Mouse (Mus musculus) heart, embryonic 14.5 days (tissue): Measurements from ENCODE around the gene Tmem60. TPM values are rescaled to one million over a fixed set of nuclear protein-coding genes. Genes with fewer than 3 reads are reported as not detected.

Experiments used
- ATAC-seq: fragments of 200-750 bp; cut with Nextera tagmentation; 2 replicates; pipeline ENCODE4 v1.8.0; 2017; ENCODE audit warnings: low read depth, moderate TSS enrichment; ENCODE audit not compliant: insufficient number of reproducible peaks, insufficient read depth, low FRiP score
- H3K27ac ChIP-seq, 2 experiments: fragments of 200-500 bp in 1 of 2; fragments of 300-500 bp in 1 of 2; sonication (generic) in 1 of 2; replicated peaks in 1 of 2; 2 replicates each; pipeline ENCODE4 v1.5.1; 2012 to 2014; ENCODE audit warnings: low read depth in 2 of 2, low read length in 2 of 2, control low read depth in 1 of 2, mild to moderate bottlenecking in 1 of 2, mixed read lengths in 1 of 2; ENCODE audit not compliant: control insufficient read depth in 1 of 2, insufficient read depth in 1 of 2
- H3K27me3 ChIP-seq: fragments of 300-500 bp; sonication (generic); 2 replicates; pipeline ENCODE4 v1.6.1; 2014; ENCODE audit warnings: mild to moderate bottlenecking, low read length, control low read depth; ENCODE audit not compliant: control insufficient read depth, insufficient read depth
- H3K36me3 ChIP-seq: fragments of 300-500 bp; sonication (generic); 2 replicates; pipeline ENCODE4 v1.6.1; 2014; ENCODE audit warnings: mild to moderate bottlenecking, control low read depth, low read length, mixed read lengths; ENCODE audit not compliant: control insufficient read depth, insufficient read depth
- H3K4me1 ChIP-seq, 2 experiments: fragments of 200-500 bp in 1 of 2; fragments of 300-500 bp in 1 of 2; sonication (generic) in 1 of 2; 2 replicates each; pipeline ENCODE4 v1.6.1; 2012 to 2014; ENCODE audit warnings: low read length in 2 of 2, control low read depth in 1 of 2, mixed read lengths in 1 of 2; ENCODE audit not compliant: control insufficient read depth in 2 of 2, insufficient read depth in 2 of 2
- H3K4me2 ChIP-seq: fragments of 300-500 bp; sonication (generic); 2 replicates; pipeline ENCODE4 v1.6.1; 2014; ENCODE audit warnings: mild to moderate bottlenecking, low read length
- H3K4me3 ChIP-seq, 2 experiments: fragments of 200-500 bp in 1 of 2; fragments of 300-500 bp in 1 of 2; sonication (generic) in 1 of 2; 2 replicates each; pipeline ENCODE4 v1.5.1; 2012 to 2014; ENCODE audit warnings: low read length in 2 of 2, mild to moderate bottlenecking in 2 of 2, control low read depth in 1 of 2, low read depth in 1 of 2, moderate library complexity in 1 of 2; ENCODE audit not compliant: control insufficient read depth in 1 of 2, insufficient read depth in 1 of 2
- H3K9ac ChIP-seq: fragments of 300-500 bp; sonication (generic); 2 replicates; pipeline ENCODE4 v1.6.1; 2014; ENCODE audit warnings: mild to moderate bottlenecking, low read length
- H3K9me3 ChIP-seq: fragments of 300-500 bp; sonication (generic); 2 replicates; pipeline ENCODE4 v1.6.1; 2016; ENCODE audit warnings: low read length, control low read depth; ENCODE audit not compliant: control insufficient read depth
- WGBS: fragments of 180-500 bp; shearing (Covaris S2); extraction: QIAGEN DNeasy Blood & Tissue Kit; methylation state at CpG from one replicate; pipeline ENCODE4 v1.1.7; 2014; 5-methylcytosine and 5-hydroxymethylcytosine counted together
- polyA plus RNA-seq: library from polyadenylated mRNA; unstranded; fragments of >200 nt; fragmentation: Nextera tagmentation; extraction: Ambion mirVana; gene quantifications from 2 replicates; pipeline ENCODE4 v1.2.1, GENCODE M21; 2014

The Tmem60 gene
- polyA plus RNA-seq, 1 experiment from 2014 or later = 53.3 TPM

GRCm38 (mm10) chr5:20911741-20912140 lies 29.8 kb downstream of the Tmem60 start:
- H3K27ac ChIP-seq = no peak overlapping the region
- H3K36me3 ChIP-seq = peaks cover 13% of the 10 kb centered on the region
- no peaks in the 10 kb centered on the region for H3K4me1 ChIP-seq
- H3K4me3 ChIP-seq = no peak overlapping the region
- H3K4me2 ChIP-seq = no peak overlapping the region
- no peak overlapping the region for H3K9ac ChIP-seq
- no peaks in the 10 kb centered on the region for H3K9me3 ChIP-seq
- no peaks in the 10 kb centered on the region for H3K27me3 ChIP-seq
- WGBS = 82% methylated on average over 2 of the region's 2 CpGs
- no peak for ATAC-seq

DNA sequence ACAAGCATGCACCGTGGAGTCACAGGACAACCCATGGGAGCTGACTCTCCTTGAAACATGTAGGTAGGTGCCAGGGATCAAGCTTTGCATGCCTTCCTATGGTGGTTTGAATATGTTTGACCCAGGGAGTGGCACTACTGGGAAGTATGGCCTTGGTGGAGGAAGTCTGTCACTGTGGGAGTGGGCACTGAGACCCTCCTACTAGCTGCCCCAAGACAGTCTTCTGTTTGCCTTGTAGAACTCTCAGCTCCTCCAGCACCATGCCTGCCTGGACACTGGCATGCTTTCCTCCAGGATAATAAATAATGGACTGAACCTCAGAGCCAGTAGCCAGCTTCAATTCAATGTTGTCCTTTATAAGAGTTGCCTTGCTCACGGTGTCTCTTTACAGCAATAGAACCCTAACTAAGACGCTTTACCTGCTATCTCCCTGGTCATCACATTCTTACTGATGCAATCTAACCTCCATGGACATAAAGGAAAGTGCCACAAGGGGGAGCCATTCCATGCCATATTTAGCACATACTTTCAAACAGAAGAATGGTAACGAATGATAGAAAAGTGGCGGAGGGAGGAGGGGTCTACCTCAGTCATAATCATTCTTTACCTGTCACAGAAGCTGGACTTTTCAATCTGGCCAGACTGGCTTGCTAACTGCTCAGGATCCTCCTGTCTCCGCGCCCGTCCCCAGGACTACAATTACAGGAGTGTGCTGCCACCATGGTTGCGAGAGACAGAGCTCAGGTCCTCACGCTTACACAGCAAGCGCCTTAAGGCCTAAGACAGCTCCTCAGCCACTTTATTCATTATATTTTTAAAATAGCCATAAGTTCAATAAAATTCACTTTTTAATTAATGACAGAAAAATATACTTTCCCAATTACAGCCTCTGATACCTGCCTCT lies 31.6 kb downstream of the Tmem60 start:
- H3K4me3 ChIP-seq = no peak overlapping the region
- 70% methylated on average over 11 of the region's 11 CpGs for WGBS
- no peaks in the 10 kb centered on the region for H3K4me1 ChIP-seq
- no peak for ATAC-seq
- H3K36me3 ChIP-seq = no peaks in the 10 kb centered on the region
- no peaks in the 10 kb centered on the region for H3K9me3 ChIP-seq
- no peak overlapping the region for H3K27ac ChIP-seq
- H3K27me3 ChIP-seq = no peaks in the 10 kb centered on the region
- no peak overlapping the region for H3K9ac ChIP-seq
- H3K4me2 ChIP-seq = no peak overlapping the region

DNA sequence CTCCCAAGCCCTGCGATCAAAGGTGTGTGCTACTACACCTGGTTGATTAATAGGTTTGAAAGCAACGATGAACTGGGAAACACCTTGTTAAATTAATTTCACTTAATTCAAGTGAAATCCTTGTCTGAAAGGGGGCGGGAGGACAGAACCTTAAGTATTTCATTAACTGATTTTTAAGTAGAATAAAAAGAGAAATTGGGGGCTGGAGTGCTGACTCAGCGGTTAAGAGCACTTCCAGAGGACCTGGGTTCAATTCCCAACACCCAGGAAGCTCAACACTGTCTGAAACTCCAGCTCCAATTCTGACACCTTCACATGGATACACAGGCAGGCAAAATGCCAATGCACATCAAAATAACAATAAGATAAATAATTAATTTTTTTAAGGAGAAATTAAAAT lies 37.0 kb downstream of the Tmem60 start:
- no peaks in the 10 kb centered on the region for H3K27me3 ChIP-seq
- H3K4me1 ChIP-seq = no peaks in the 10 kb centered on the region
- H3K4me3 ChIP-seq = no peak overlapping the region
- ATAC-seq = no peak
- H3K27ac ChIP-seq = no peak overlapping the region
- no peak overlapping the region for H3K9ac ChIP-seq
- no peak overlapping the region for H3K4me2 ChIP-seq
- H3K9me3 ChIP-seq = no peaks in the 10 kb centered on the region
- 96% methylated on average over 4 of the region's 4 CpGs for WGBS
- peaks cover 6% of the 10 kb centered on the region for H3K36me3 ChIP-seq

- ATAC-seq = no peak
- Histone ChIP-seq H3K9ac (no peak overlapping the region), H3K27ac (no peak overlapping the region), H3K9me3 (no peaks in the 10 kb centered on the region), H3K4me2 (no peak overlapping the region), H3K4me3 (no peak overlapping the region), H3K36me3 (peaks cover 6% of the 10 kb centered on the region), H3K27me3 (no peaks in the 10 kb centered on the region), H3K4me1 (no peaks in the 10 kb centered on the region)
- 87% methylated on average over 9 of the region's 9 CpGs for WGBS
Observed at GRCm38 (mm10) chr5:20919566-20919965, 37.6 kb downstream of the Tmem60 start.

DNA sequence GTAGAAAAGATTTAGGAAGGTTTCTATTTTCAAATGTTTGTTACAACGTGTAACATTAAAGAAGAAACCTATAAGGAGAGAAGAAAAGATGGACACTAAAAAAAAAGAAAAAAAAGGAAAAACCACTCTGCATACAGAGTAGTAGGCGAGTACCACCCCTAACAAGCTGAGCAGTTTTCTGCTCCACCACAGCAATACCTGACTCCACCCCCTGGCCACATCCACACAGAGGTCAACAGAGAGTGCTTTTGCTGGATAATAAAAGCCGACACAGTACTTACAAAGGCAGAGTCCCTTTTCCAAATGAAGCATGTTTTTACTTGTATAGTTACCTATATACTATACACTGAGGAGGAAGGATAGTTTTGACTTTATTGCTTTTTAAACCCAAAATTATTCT lies 42.6 kb downstream of the Tmem60 start:
- WGBS = 75% methylated on average over 3 of the region's 3 CpGs
- no peaks in the 10 kb centered on the region for H3K9me3 ChIP-seq
- peaks cover 2 to 6% of the 10 kb centered on the region in 2 experiments; a peak in 3 of 4 replicates for H3K4me1 ChIP-seq
- H3K4me3 ChIP-seq = no peak overlapping the region
- peaks cover 3% of the 10 kb centered on the region for H3K36me3 ChIP-seq
- no peaks in the 10 kb centered on the region for H3K27me3 ChIP-seq
- H3K4me2 ChIP-seq = no peak overlapping the region
- ATAC-seq = no peak
- no peak overlapping the region for H3K27ac ChIP-seq
- H3K9ac ChIP-seq = no peak overlapping the region

- 74% methylated on average over 3 of the region's 3 CpGs for WGBS
- ATAC-seq = no peak
- no peak overlapping the region for H3K27ac ChIP-seq
- H3K4me1 ChIP-seq = peaks cover 2 to 15% of the 10 kb centered on the region in 2 experiments; a peak in 3 of 4 replicates
- H3K4me2 ChIP-seq = no peak overlapping the region
- no peak overlapping the region for H3K9ac ChIP-seq
- no peaks in the 10 kb centered on the region for H3K9me3 ChIP-seq
- H3K36me3 ChIP-seq = no peaks in the 10 kb centered on the region; the same call in 1 of the 2 replicates
- H3K4me3 ChIP-seq = no peak overlapping the region
- no peaks in the 10 kb centered on the region for H3K27me3 ChIP-seq
Observed at GRCm38 (mm10) chr5:20925451-20925850, 43.5 kb downstream of the Tmem60 start.

GRCm38 (mm10) chr5:20929669-20930151 lies 47.7 kb downstream of the Tmem60 start:
- Histone ChIP-seq H3K36me3 (no peaks in the 10 kb centered on the region), H3K4me3 (no peak overlapping the region), H3K4me2 (peak overlapping the region; percentile 46), H3K9me3 (no peaks in the 10 kb centered on the region), H3K27ac (peak overlapping the region; percentile 72), H3K27me3 (no peaks in the 10 kb centered on the region), H3K4me1 (peaks cover 4 to 36% of the 10 kb centered on the region in 2 experiments), H3K9ac (no peak overlapping the region)
- 35% methylated on average over 6 of the region's 6 CpGs for WGBS
- peak; percentile 20; the same call in 1 of the 2 replicates for ATAC-seq
